Mouse (Mus musculus) lung, postnatal 0 days (tissue): ENCODE data around the gene Pea15a. TPM values are rescaled to one million over a fixed set of nuclear protein-coding genes. Genes with fewer than 3 reads are reported as not detected.
A peak's percentile ranks its signal among the peaks of the same experiment; 100 is the strongest.

Experiments used
- ATAC-seq: fragments of 200-750 bp; cut with Nextera tagmentation; 2 replicates; pipeline ENCODE4 v1.8.0; 2017; ENCODE audit warnings: moderate library complexity
- DNase-seq: peaks from one replicate; pipeline ENCODE4 v3.0.0-alpha.2; 2016; ENCODE audit warnings: low spot score
- H3K27ac ChIP-seq: fragments of 300-500 bp; sonication (generic); 2 replicates; pipeline ENCODE4 v1.5.1; 2014; ENCODE audit warnings: antibody characterized with exemption, mild to moderate bottlenecking, low read length, mixed read lengths
- H3K27me3 ChIP-seq: fragments of 300-500 bp; sonication (generic); replicated peaks from 2 replicates; pipeline ENCODE4 v1.6.1; 2014; ENCODE audit warnings: low read length, mixed read lengths; ENCODE audit not compliant: insufficient read depth
- H3K36me3 ChIP-seq: fragments of 300-500 bp; sonication (generic); 2 replicates; pipeline ENCODE4 v1.6.1; 2014; ENCODE audit warnings: low read length, mixed read lengths; ENCODE audit not compliant: insufficient read depth
- H3K4me1 ChIP-seq: fragments of 300-500 bp; sonication (generic); 2 replicates; pipeline ENCODE4 v1.6.1; 2014; ENCODE audit warnings: antibody characterized with exemption, low read depth, low read length, mixed read lengths; ENCODE audit not compliant: insufficient read depth
- H3K4me2 ChIP-seq: fragments of 300-500 bp; sonication (generic); replicated peaks from 2 replicates; pipeline ENCODE4 v1.6.1; 2014; ENCODE audit warnings: low read depth, mild to moderate bottlenecking, low read length, moderate library complexity, mixed read lengths
- H3K4me3 ChIP-seq: fragments of 300-500 bp; sonication (generic); 2 replicates; pipeline ENCODE4 v1.5.1; 2014; ENCODE audit warnings: low read depth, low read length
- H3K9ac ChIP-seq: fragments of 300-500 bp; sonication (generic); replicated peaks from 2 replicates; pipeline ENCODE4 v1.6.1; 2014; ENCODE audit warnings: low read depth, mild to moderate bottlenecking
- H3K9me3 ChIP-seq: fragments of 300-500 bp; sonication (generic); 2 replicates; pipeline ENCODE4 v1.6.1; 2016; ENCODE audit warnings: low read length, mixed read lengths
- CTCF ChIP-seq: IDR thresholded peaks from 2 replicates; pipeline ENCODE4 v1.5.1; 2016; ENCODE audit warnings: antibody characterized with exemption, mild to moderate bottlenecking
- EP300 ChIP-seq: IDR thresholded peaks from 2 replicates; pipeline ENCODE4 v1.6.1; 2016; ENCODE audit warnings: antibody characterized with exemption, mild to moderate bottlenecking, control low read depth
- WGBS: fragments of 180-500 bp; shearing (Covaris S2); extraction: QIAGEN DNeasy Blood & Tissue Kit; methylation state at CpG from one replicate; pipeline ENCODE4 v1.1.7; 2014; 5-methylcytosine and 5-hydroxymethylcytosine counted together
- polyA plus RNA-seq: library from polyadenylated mRNA; unstranded; fragments of >200 nt; fragmentation: Nextera tagmentation; extraction: Ambion mirVana; gene quantifications from 2 replicates; pipeline ENCODE4 v1.2.1, GENCODE M21; 2015

The Pea15a gene
- polyA plus RNA-seq, 1 experiment from 2014 or later, result 114 TPM

DNA sequence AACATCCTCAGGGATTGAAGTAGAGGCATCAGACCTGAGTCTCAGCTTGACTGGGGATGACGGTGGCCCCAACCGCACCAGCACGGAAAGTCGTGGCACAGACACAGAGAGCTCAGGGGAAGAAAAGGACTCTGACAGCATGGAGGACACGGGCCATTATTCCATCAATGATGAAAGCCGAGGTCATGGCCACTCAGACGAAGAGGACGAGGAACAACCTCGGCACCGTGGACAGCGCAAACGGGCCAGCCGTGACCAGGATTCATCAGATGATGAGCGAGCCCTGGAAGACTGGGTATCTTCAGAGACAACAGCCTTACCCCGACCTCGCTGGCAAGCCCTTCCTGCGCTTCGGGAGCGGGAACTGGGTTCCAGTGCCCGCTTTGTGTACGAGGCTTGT lies 34.2 kb downstream of the Pea15a start:
- WGBS, result 96% methylated on average over 21 of the region's 21 CpGs
- no peak overlapping the region for H3K4me2 ChIP-seq
- DNase-seq, result no peak
- H3K9me3 ChIP-seq, result no peaks in the 10 kb centered on the region
- ATAC-seq, result no peak
- no peak overlapping the region for H3K27ac ChIP-seq
- H3K4me3 ChIP-seq, result no peak overlapping the region
- TF ChIP-seq CTCF, result no peak
- no peak for TF ChIP-seq EP300
- H3K4me1 ChIP-seq, result no peaks in the 10 kb centered on the region
- H3K27me3 ChIP-seq, result no peaks in the 10 kb centered on the region
- peaks cover 49% of the 10 kb centered on the region for H3K36me3 ChIP-seq
- H3K9ac ChIP-seq, result no peak overlapping the region

DNA sequence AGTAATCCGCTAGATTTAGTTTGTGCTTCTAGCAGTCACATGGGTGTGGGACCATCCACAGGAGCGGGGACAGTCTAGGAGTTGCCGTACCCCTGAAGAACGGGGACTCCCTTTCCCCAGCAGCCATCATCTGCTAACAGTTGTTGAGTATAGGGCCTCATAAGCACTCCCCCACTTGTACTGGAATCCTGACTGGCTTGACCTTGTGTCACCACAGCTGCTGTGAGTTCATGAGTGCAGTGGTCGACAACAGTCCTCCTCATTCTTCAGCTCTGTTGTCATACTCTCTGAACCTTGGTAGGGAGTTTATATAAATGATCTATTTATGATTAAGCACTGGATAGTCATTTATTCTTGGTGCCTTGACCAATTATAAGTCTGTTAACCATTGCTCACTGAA lies 36.8 kb downstream of the Pea15a start:
- no peaks in the 10 kb centered on the region for H3K4me1 ChIP-seq
- no peaks in the 10 kb centered on the region for H3K9me3 ChIP-seq
- no peaks in the 10 kb centered on the region for H3K27me3 ChIP-seq
- no peak overlapping the region for H3K4me3 ChIP-seq
- no peak overlapping the region for H3K27ac ChIP-seq
- WGBS, result 94% methylated on average over 5 of the region's 5 CpGs
- DNase-seq (no peak), ATAC-seq (no peak)
- no peak overlapping the region for H3K4me2 ChIP-seq
- no peak for TF ChIP-seq EP300
- no peak for TF ChIP-seq CTCF
- peaks cover 62% of the 10 kb centered on the region for H3K36me3 ChIP-seq
- no peak overlapping the region for H3K9ac ChIP-seq

DNA sequence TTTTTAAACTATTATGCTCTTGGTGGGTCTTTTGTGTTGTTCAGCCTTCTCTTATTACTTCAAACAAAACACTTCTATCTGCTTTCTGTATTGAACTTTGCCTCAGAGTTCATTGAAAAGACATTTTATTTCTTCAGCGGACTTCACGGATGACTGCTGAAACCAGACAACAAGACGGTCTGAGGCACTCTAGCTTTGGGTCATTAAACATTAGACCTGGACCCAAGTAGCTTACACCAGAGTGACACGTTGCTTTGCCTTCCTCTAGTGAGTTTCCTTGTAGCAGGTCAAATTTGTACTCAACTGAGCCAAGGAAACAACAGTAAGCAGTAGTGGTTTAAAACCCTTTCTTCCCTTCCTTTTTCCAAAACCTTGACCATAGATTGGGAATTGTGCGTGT lies 38.7 kb downstream of the Pea15a start:
- no peak overlapping the region for H3K27ac ChIP-seq
- no peaks in the 10 kb centered on the region for H3K4me1 ChIP-seq
- H3K36me3 ChIP-seq, result peaks cover 46% of the 10 kb centered on the region
- H3K27me3 ChIP-seq, result no peaks in the 10 kb centered on the region
- WGBS, result 82% methylated on average over 5 of the region's 5 CpGs
- TF ChIP-seq CTCF, result no peak
- H3K9me3 ChIP-seq, result no peaks in the 10 kb centered on the region
- ATAC-seq, result no peak
- H3K4me3 ChIP-seq, result no peak overlapping the region
- H3K4me2 ChIP-seq, result no peak overlapping the region
- no peak for DNase-seq
- H3K9ac ChIP-seq, result no peak overlapping the region

DNA sequence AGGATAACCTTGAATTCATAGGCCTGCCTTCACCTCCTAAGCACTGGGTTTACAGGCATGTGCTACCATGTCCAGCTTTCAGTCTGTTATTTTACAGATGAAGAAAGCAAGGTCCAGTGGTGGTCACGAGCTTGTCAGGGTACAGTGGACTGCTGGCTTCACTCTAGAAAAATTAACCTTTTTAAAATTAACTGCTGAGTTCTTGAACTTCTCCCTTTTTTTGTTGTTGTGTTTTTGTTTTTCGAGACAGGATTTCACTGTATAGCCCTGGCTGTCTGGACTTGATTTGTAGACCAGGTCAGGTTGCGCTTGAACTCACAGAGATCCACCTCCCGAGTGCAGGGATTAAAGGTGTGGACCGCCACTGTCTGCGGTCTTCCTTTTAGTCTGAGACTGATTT lies 43.6 kb downstream of the Pea15a start:
- ATAC-seq (no peak), DNase-seq (no peak)
- Histone ChIP-seq H3K9ac (no peak overlapping the region), H3K4me3 (no peak overlapping the region), H3K4me1 (no peaks in the 10 kb centered on the region), H3K36me3 (peaks cover 19% of the 10 kb centered on the region), H3K27me3 (no peaks in the 10 kb centered on the region), H3K4me2 (no peak overlapping the region), H3K9me3 (no peaks in the 10 kb centered on the region), H3K27ac (no peak overlapping the region)
- WGBS, result 90% methylated on average over 6 of the region's 6 CpGs
- TF ChIP-seq EP300 (no peak), CTCF (no peak)

- WGBS, result 79% methylated on average over 1 of the region's 1 CpGs
- H3K36me3 ChIP-seq, result peaks cover 10% of the 10 kb centered on the region
- no peaks in the 10 kb centered on the region for H3K27me3 ChIP-seq
- no peak overlapping the region for H3K9ac ChIP-seq
- H3K27ac ChIP-seq, result no peak overlapping the region
- ATAC-seq (no peak; the same call in 1 of the 2 replicates), DNase-seq (peak; percentile 57)
- H3K4me2 ChIP-seq, result no peak overlapping the region
- TF ChIP-seq CTCF (peak; percentile 70), EP300 (no peak)
- no peaks in the 10 kb centered on the region for H3K9me3 ChIP-seq
- no peak overlapping the region for H3K4me3 ChIP-seq
- no peaks in the 10 kb centered on the region for H3K4me1 ChIP-seq
Measured at GRCm38 (mm10) chr1:172162009-172162408, 44.6 kb downstream of the Pea15a start.

DNA sequence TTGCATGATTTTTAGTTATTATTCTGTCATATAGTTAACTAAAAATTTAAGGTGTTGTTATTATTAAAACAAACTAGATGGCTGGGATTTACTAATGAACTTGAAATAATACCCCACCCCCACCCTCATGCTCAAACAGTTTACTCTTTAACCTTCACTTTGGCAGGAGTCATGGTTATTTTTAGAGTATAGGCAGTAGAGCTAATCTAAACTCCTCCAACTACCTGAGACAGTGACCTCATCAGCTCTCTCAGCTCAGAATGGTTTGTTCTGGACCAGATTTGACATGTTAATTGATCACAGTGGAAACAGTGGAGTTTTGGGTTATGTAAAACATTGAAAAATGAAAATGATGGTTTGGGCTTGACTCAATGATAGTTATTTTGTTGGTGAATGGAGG lies 46.1 kb downstream of the Pea15a start:
- H3K9ac ChIP-seq, result no peak overlapping the region
- H3K27ac ChIP-seq, result no peak overlapping the region
- no peaks in the 10 kb centered on the region for H3K9me3 ChIP-seq

GRCm38 (mm10) chr1:172159970-172160369 lies 46.6 kb downstream of the Pea15a start:
- no peaks in the 10 kb centered on the region for H3K4me1 ChIP-seq
- H3K27me3 ChIP-seq, result no peaks in the 10 kb centered on the region
- 8% methylated on average over 4 of the region's 4 CpGs for WGBS
- DNase-seq (no peak), ATAC-seq (no peak)
- H3K4me3 ChIP-seq, result no peak overlapping the region
- H3K9ac ChIP-seq, result no peak overlapping the region
- no peaks in the 10 kb centered on the region for H3K9me3 ChIP-seq
- H3K36me3 ChIP-seq, result 0 out of 2 replicates have a peak, but pooled peaks cover 3% of the 10 kb centered on the region
- no peak overlapping the region for H3K27ac ChIP-seq
- TF ChIP-seq EP300, result no peak
- no peak for TF ChIP-seq CTCF
- H3K4me2 ChIP-seq, result no peak overlapping the region

More for the DNA sequence above, 46.1 kb downstream of the Pea15a start:
- Histone ChIP-seq H3K4me3 (no peak overlapping the region), H3K27me3 (no peaks in the 10 kb centered on the region), H3K4me2 (no peak overlapping the region), H3K36me3 (peaks cover 6% of the 10 kb centered on the region; the same call in 1 of the 2 replicates), H3K4me1 (no peaks in the 10 kb centered on the region)
- TF ChIP-seq EP300 (no peak), CTCF (no peak)
- ATAC-seq (no peak), DNase-seq (peak; percentile 36)
